Mouse (Mus musculus): Measurements from ENCODE around the gene Pot1a. TPM values are rescaled to one million over a fixed set of nuclear protein-coding genes. Genes with fewer than 3 reads are reported as not detected.

Gene Pot1a
- total and polyA plus RNA-seq, 3 experiments, result 19.9 to 22.0 TPM; not detected in 1

GRCm38 (mm10) chr6:25806021-25806420 is 3.0 kb downstream of the Pot1a start:
- peaks cover 9% of the 10 kb centered on the region for H3K79me2 ChIP-seq (ENCODE audit: control insufficient read depth, insufficient read depth, low read length, poor library complexity)
- DNase-seq (ENCODE audit: low read depth, low spot score), result no peak
- TF ChIP-seq CTCF (IDR thresholded peaks at IDR 0.05 in 2 of 3, conservative IDR thresholded peaks at IDR 0.05 in 1 of 3; ENCODE audit: control insufficient read depth in 1 of 3, insufficient read depth in 1 of 3, low read depth in 2 of 3, low read length in 3 of 3, poor library complexity in 1 of 3, severe bottlenecking in 1 of 3) (no peak), MYC (IDR thresholded peaks at IDR 0.05; ENCODE audit: low read depth, low read length) (no peak), NELFE (IDR thresholded peaks at IDR 0.05; ENCODE audit: low read depth, low read length) (no peak), RCOR1 (IDR thresholded peaks at IDR 0.05; ENCODE audit: low read depth, low read length) (no peak), TBP (IDR thresholded peaks at IDR 0.05; ENCODE audit: low read depth, low read length) (no peak), ELF1 (IDR thresholded peaks at IDR 0.05; ENCODE audit: low read depth, low read length) (no peak), SMC3 (IDR thresholded peaks at IDR 0.05; ENCODE audit: low read depth, low read length) (no peak), TCF12 (IDR thresholded peaks at IDR 0.05; ENCODE audit: low read depth, low read length) (no peak), BHLHE40 (IDR thresholded peaks at IDR 0.05; ENCODE audit: borderline replicate concordance, low read depth, low read length) (no peak), GATA1 (IDR thresholded peaks at IDR 0.05; ENCODE audit: low read depth, low read length) (no peak), GABPA (IDR thresholded peaks at IDR 0.05; ENCODE audit: low read depth, low read length) (no peak), JUND (IDR thresholded peaks at IDR 0.05; ENCODE audit: low read depth, low read length) (no peak), KAT2A (conservative IDR thresholded peaks at IDR 0.05; ENCODE audit: low read depth, low read length) (no peak), SIN3A (IDR thresholded peaks at IDR 0.05; ENCODE audit: low read length) (no peak), E2F4 (IDR thresholded peaks at IDR 0.05; ENCODE audit: borderline replicate concordance, low read depth, low read length) (no peak), POLR2A (IDR thresholded peaks at IDR 0.05; ENCODE audit: control insufficient read depth in 1 of 2, insufficient read depth in 1 of 2, low read depth in 1 of 2, low read length in 2 of 2, poor library complexity in 1 of 2) (no peak), MAFK (IDR thresholded peaks at IDR 0.05; ENCODE audit: borderline replicate concordance, low read depth, low read length) (no peak), MYB (IDR thresholded peaks at IDR 0.05; ENCODE audit: low read depth, low read length) (no peak), ZC3H11A (IDR thresholded peaks at IDR 0.05; ENCODE audit: low read depth, low read length) (no peak)
- H3K4me1 ChIP-seq (ENCODE audit: control insufficient read depth in 1 of 2, insufficient read depth in 2 of 2, low read length in 2 of 2), result peaks cover 7 to 10% of the 10 kb centered on the region in 2 experiments
- H3K9me3 ChIP-seq (replicated peaks; ENCODE audit: insufficient read depth, low read length), result no peaks in the 10 kb centered on the region
- no peak overlapping the region for H3K4me3 ChIP-seq (ENCODE audit: control insufficient read depth in 1 of 2, insufficient read depth in 1 of 2, low read depth in 2 of 2, low read length in 2 of 2)
- H3K27me3 ChIP-seq (ENCODE audit: control insufficient read depth in 1 of 2, insufficient read depth in 2 of 2, low read length in 2 of 2), result no peaks in the 10 kb centered on the region
- H3K9ac ChIP-seq (ENCODE audit: control insufficient read depth, low read depth, low read length, poor library complexity, severe bottlenecking), result no peak overlapping the region
- H3K36me3 ChIP-seq (ENCODE audit: control insufficient read depth in 1 of 2, insufficient read depth in 2 of 2, low read length in 2 of 2), result peaks cover 7 to 10% of the 10 kb centered on the region in 2 experiments
- no peak overlapping the region for H3K27ac ChIP-seq (ENCODE audit: control insufficient read depth, low read depth, low read length)

GRCm38 (mm10) chr6:25802269-25802668 is 6.8 kb downstream of the Pot1a start:
- Histone ChIP-seq H3K79me2 (ENCODE audit: control insufficient read depth, insufficient read depth, low read length, poor library complexity) (peaks cover 4% of the 10 kb centered on the region), H3K27me3 (ENCODE audit: control insufficient read depth in 1 of 2, insufficient read depth in 2 of 2, low read length in 2 of 2) (no peaks in the 10 kb centered on the region), H3K4me1 (ENCODE audit: control insufficient read depth in 1 of 2, insufficient read depth in 2 of 2, low read length in 2 of 2) (peaks cover 2% of the 10 kb centered on the region in 2 experiments; a peak in 2 of 4 replicates), H3K9ac (ENCODE audit: control insufficient read depth, low read depth, low read length, poor library complexity, severe bottlenecking) (no peak overlapping the region), H3K4me3 (ENCODE audit: control insufficient read depth in 1 of 2, insufficient read depth in 1 of 2, low read depth in 2 of 2, low read length in 2 of 2) (no peak overlapping the region), H3K36me3 (ENCODE audit: control insufficient read depth in 1 of 2, insufficient read depth in 2 of 2, low read length in 2 of 2) (peaks cover 3 to 12% of the 10 kb centered on the region in 2 experiments), H3K27ac (ENCODE audit: control insufficient read depth, low read depth, low read length) (no peak overlapping the region), H3K9me3 (replicated peaks; ENCODE audit: insufficient read depth, low read length) (no peaks in the 10 kb centered on the region)
- DNase-seq (ENCODE audit: low read depth, low spot score), result no peak
- TF ChIP-seq TCF12 (IDR thresholded peaks at IDR 0.05; ENCODE audit: low read depth, low read length) (no peak), MAX (IDR thresholded peaks at IDR 0.05; ENCODE audit: low read length) (no peak), NRF1 (IDR thresholded peaks at IDR 0.05; ENCODE audit: insufficient read depth, low read depth, low read length, poor library complexity, severe bottlenecking) (no peak), TBP (IDR thresholded peaks at IDR 0.05; ENCODE audit: low read depth, low read length) (no peak), JUND (IDR thresholded peaks at IDR 0.05; ENCODE audit: low read depth, low read length) (no peak), POLR2AphosphoS5 (IDR thresholded peaks at IDR 0.05; ENCODE audit: borderline replicate concordance, low read depth, low read length) (no peak), MXI1 (IDR thresholded peaks at IDR 0.05; ENCODE audit: low read depth, low read length) (no peak), RAD21 (IDR thresholded peaks at IDR 0.05; ENCODE audit: low read depth, low read length) (no peak)

Measured in MEL (cell line).